Comparison of ENCODE assay signal across 8 mouse cellular contexts in the genomic region with DNA sequence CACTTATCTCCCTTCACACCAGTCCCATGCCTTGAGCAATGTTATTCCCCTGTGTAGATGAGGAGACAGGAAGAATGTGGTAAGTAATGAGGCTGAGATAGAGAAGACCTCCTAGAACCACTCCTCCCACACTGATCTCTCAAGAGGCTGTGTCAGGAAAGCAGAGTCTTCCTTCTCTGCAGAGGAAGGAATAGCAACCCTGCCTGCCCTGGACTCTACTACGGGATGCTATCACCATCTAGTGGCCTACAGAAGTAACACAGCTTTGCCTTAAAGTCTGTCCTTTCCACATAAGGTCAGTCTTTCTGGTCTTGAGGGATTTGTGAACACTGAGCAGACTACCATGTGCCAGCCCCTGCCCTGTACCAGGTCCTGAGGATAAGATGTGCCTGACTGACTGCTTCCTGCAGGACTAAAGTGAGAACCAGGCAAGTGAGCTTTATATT. TPM values are rescaled to one million over a fixed set of nuclear protein-coding genes. Genes with fewer than 3 reads are reported as not detected.
A peak's percentile ranks its signal among the peaks of the same experiment; 100 is the strongest.
DNase-seq lines count a peak whose midpoint lies in the region; ATAC-seq and TF ChIP-seq lines count a peak whose summit lies in the region.

No protein-coding gene starts in this region.

- ATAC-seq in erythroid progenitor cell, adult 5-6 weeks (replicated peaks; ENCODE audit: low FRiP score, poor library complexity, severe bottlenecking): 0 out of 2 replicates have a peak, but pooled peaks have one; percentile 52
- peak; percentile 54 for ATAC-seq in heart, embryonic 15.5 days (replicated peaks; ENCODE audit: insufficient number of reproducible peaks, insufficient read depth, low FRiP score, low read depth)
- ATAC-seq in kidney, postnatal 0 days (replicated peaks; ENCODE audit: low FRiP score, low read depth): peak; percentile 78
- 0 out of 2 replicates have a peak, but pooled peaks have one; percentile 50 for ATAC-seq in monocyte, adult 5-6 weeks (replicated peaks; ENCODE audit: insufficient number of reproducible peaks, low FRiP score, low TSS enrichment, poor library complexity, severe bottlenecking)
- peak; percentile 57; the same call in 1 of the 2 replicates for ATAC-seq in stomach, embryonic 15.5 days (ENCODE audit: insufficient read depth, low FRiP score, low read depth)

- WGBS in heart, embryonic 15.5 days: 0% methylated on average over 1 of the region's 1 CpGs
- 5% methylated on average over 1 of the region's 1 CpGs for WGBS in kidney, postnatal 0 days
- WGBS in liver, adult 2 months: 6% methylated on average over 1 of the region's 1 CpGs
- WGBS in stomach, embryonic 15.5 days: 5% methylated on average over 1 of the region's 1 CpGs

- DNase-seq in CD8-positive naive resting alpha-beta T cell, adult 2 months (ENCODE audit: low read depth in 2 of 2, low spot score in 2 of 2): peak; percentile 32 to 39
- DNase-seq in brain, embryonic 14.5 days (ENCODE audit: low read depth): peak; percentile 91
- DNase-seq in kidney, postnatal 0 days (ENCODE audit: low spot score): peak; percentile 93
- peak; percentile 45 for DNase-seq in liver, adult 2 months (ENCODE audit: extremely low read depth, low read depth, low spot score)

- no peak overlapping the region for H3K4me3 ChIP-seq in heart, embryonic 15.5 days
- no peak overlapping the region for H3K4me3 ChIP-seq in kidney, postnatal 0 days (replicated peaks; ENCODE audit: low read depth, low read length)
- no peak overlapping the region for H3K4me3 ChIP-seq in liver, adult 2 months (ENCODE audit: insufficient read depth, low read depth, low read length)
- no peak overlapping the region for H3K4me3 ChIP-seq in stomach, embryonic 15.5 days (replicated peaks)

- no peaks in the 10 kb centered on the region for H3K79me2 ChIP-seq in liver, adult 2 months (ENCODE audit: control insufficient read depth, insufficient read depth, low read length)

- no peak for TF ChIP-seq POLR2A in brain, embryonic 14.5 days (IDR thresholded peaks at IDR 0.05; ENCODE audit: borderline replicate concordance, extremely low read depth, insufficient read depth, insufficient read length, poor library complexity, severe bottlenecking)
- TF ChIP-seq POLR2A in liver, adult 2 months (IDR thresholded peaks at IDR 0.05; ENCODE audit: extremely low read depth, insufficient read depth, low read length): no peak

- peak; percentile 88; the same call in 1 of the 2 replicates for TF ChIP-seq CTCF in brain, embryonic 14.5 days (IDR thresholded peaks at IDR 0.05; ENCODE audit: borderline replicate concordance, extremely low read depth, insufficient read depth, insufficient read length)
- peak; percentile 99 for TF ChIP-seq CTCF in kidney, postnatal 0 days (IDR thresholded peaks at IDR 0.05; ENCODE audit: low read depth)
- TF ChIP-seq CTCF in liver, adult 2 months (IDR thresholded peaks at IDR 0.05; ENCODE audit: low read depth, low read length): peak; percentile 68

- H3K27me3 ChIP-seq in heart, embryonic 15.5 days: no peaks in the 10 kb centered on the region
- H3K27me3 ChIP-seq in kidney, postnatal 0 days (ENCODE audit: insufficient read depth, low read length): no peaks in the 10 kb centered on the region
- no peaks in the 10 kb centered on the region for H3K27me3 ChIP-seq in liver, adult 2 months (ENCODE audit: control insufficient read depth, insufficient read depth, low read length)
- no peaks in the 10 kb centered on the region for H3K27me3 ChIP-seq in stomach, embryonic 15.5 days (replicated peaks)

- H3K9ac ChIP-seq in heart, embryonic 15.5 days: no peak overlapping the region
- no peak overlapping the region for H3K9ac ChIP-seq in kidney, postnatal 0 days (ENCODE audit: low read depth, low read length)
- H3K9ac ChIP-seq in liver, adult 2 months (ENCODE audit: low read depth, low read length): no peak overlapping the region
- H3K9ac ChIP-seq in stomach, embryonic 15.5 days: no peak overlapping the region

- no peaks in the 10 kb centered on the region for H3K9me3 ChIP-seq in heart, embryonic 15.5 days (replicated peaks)
- no peaks in the 10 kb centered on the region for H3K9me3 ChIP-seq in kidney, postnatal 0 days (replicated peaks; ENCODE audit: low read length)
- H3K9me3 ChIP-seq in stomach, embryonic 15.5 days: no peaks in the 10 kb centered on the region

- H3K4me2 ChIP-seq in heart, embryonic 15.5 days: no peak overlapping the region
- H3K4me2 ChIP-seq in kidney, postnatal 0 days (ENCODE audit: low read length): no peak overlapping the region
- no peak overlapping the region for H3K4me2 ChIP-seq in stomach, embryonic 15.5 days

- H3K36me3 ChIP-seq in heart, embryonic 15.5 days: no peaks in the 10 kb centered on the region
- 0 out of 2 replicates have a peak, but pooled peaks cover 3% of the 10 kb centered on the region for H3K36me3 ChIP-seq in kidney, postnatal 0 days (ENCODE audit: insufficient read depth, low read length)
- H3K36me3 ChIP-seq in liver, adult 2 months (ENCODE audit: control insufficient read depth, insufficient read depth, low read length): no peaks in the 10 kb centered on the region
- no peaks in the 10 kb centered on the region for H3K36me3 ChIP-seq in stomach, embryonic 15.5 days

- 0 out of 2 replicates have a peak, but pooled peaks cover 3% of the 10 kb centered on the region for H3K4me1 ChIP-seq in heart, embryonic 15.5 days (replicated peaks)
- no peaks in the 10 kb centered on the region for H3K4me1 ChIP-seq in kidney, postnatal 0 days (replicated peaks; ENCODE audit: insufficient read depth, low read length)
- no peaks in the 10 kb centered on the region for H3K4me1 ChIP-seq in liver, adult 2 months (ENCODE audit: control insufficient read depth, insufficient read depth, low read length)
- H3K4me1 ChIP-seq in stomach, embryonic 15.5 days: no peaks in the 10 kb centered on the region

- H3K27ac ChIP-seq in heart, embryonic 15.5 days: no peak overlapping the region
- H3K27ac ChIP-seq in kidney, postnatal 0 days: no peak overlapping the region
- H3K27ac ChIP-seq in liver, adult 2 months (replicated peaks; ENCODE audit: insufficient read depth, low read depth, low read length): no peak overlapping the region
- H3K27ac ChIP-seq in stomach, embryonic 15.5 days: no peak overlapping the region

RNA-seq across cellular contexts. Expression of a gene that starts 21.9 kb away (rescaled TPM):
- polyA plus RNA-seq in brain, embryonic 14.5 days (2012; rRNA removed): 4.7 and 4.8 TPM in 2 replicates
- 1.4 TPM in 1 of 2 replicates, not detected in the other for total RNA-seq in erythroid progenitor cell, adult 5-6 weeks (2015; ENCODE audit: low replicate concordance)
- 0.23 and 0.77 TPM in 2 replicates for total RNA-seq in erythroid progenitor cell, adult 5-6 weeks (2017; ENCODE audit: low replicate concordance)
- polyA plus RNA-seq in heart, embryonic 15.5 days (2015; fragmentation: Nextera tagmentation; extraction: Ambion mirVana): 8.4 and 8.8 TPM in 2 replicates
- 15.5 and 15.7 TPM in 2 replicates for polyA plus RNA-seq in kidney, postnatal 0 days (2015; fragmentation: Nextera tagmentation; extraction: Ambion mirVana)
- 1.4 and 2.1 TPM in 2 replicates for total RNA-seq in liver, adult 2 months (2014; rRNA removed)
- 1.1 and 1.9 TPM in 2 replicates for polyA plus RNA-seq in liver, adult 2 months (2012; rRNA removed)
- total RNA-seq in monocyte, adult 5-6 weeks (2017): 0.86 to 4.0 TPM (median 2.0 TPM) in 3 replicates
- polyA plus RNA-seq in stomach, embryonic 15.5 days (2015; fragmentation: Nextera tagmentation; extraction: Ambion mirVana): 9.8 TPM in 2 replicates

RNA-seq across cellular contexts. Expression of a gene that starts 25.6 kb away (rescaled TPM):
- 1.5 and 1.6 TPM in 2 replicates for polyA plus RNA-seq in brain, embryonic 14.5 days (2012; rRNA removed)
- total RNA-seq in erythroid progenitor cell, adult 5-6 weeks (2015; ENCODE audit: low replicate concordance): 0.84 and 2.2 TPM in 2 replicates
- 1.7 and 4.8 TPM in 2 replicates for total RNA-seq in erythroid progenitor cell, adult 5-6 weeks (2017; ENCODE audit: low replicate concordance)
- polyA plus RNA-seq in heart, embryonic 15.5 days (2015; fragmentation: Nextera tagmentation; extraction: Ambion mirVana): 1.4 and 3.3 TPM in 2 replicates
- polyA plus RNA-seq in kidney, postnatal 0 days (2015; fragmentation: Nextera tagmentation; extraction: Ambion mirVana): 1.3 and 1.5 TPM in 2 replicates
- total RNA-seq in liver, adult 2 months (2014; rRNA removed): 1.8 TPM in 2 replicates
- 1.7 TPM in 2 replicates for polyA plus RNA-seq in liver, adult 2 months (2012; rRNA removed)
- total RNA-seq in monocyte, adult 5-6 weeks (2017): 2.0 to 10.9 TPM (median 3.3 TPM) in 3 replicates
- polyA plus RNA-seq in stomach, embryonic 15.5 days (2015; fragmentation: Nextera tagmentation; extraction: Ambion mirVana): 2.2 and 2.4 TPM in 2 replicates

Comparison
In these comparisons a context has a peak if more than half of its experiments do, and no peak if none do; other contexts are left out.
1. DNase-seq: peak in every context shown above with its lines; median percentile 93 in kidney, postnatal 0 days; 91 in brain, embryonic 14.5 days; 45 in liver, adult 2 months; 36 in CD8-positive naive resting alpha-beta T cell, adult 2 months.